Mouse (Mus musculus) hematopoietic multipotent progenitor cell, adult 10-12 weeks (in vitro differentiated cells): ENCODE measurements around the gene Plpp1. TPM values are rescaled to one million over a fixed set of nuclear protein-coding genes. Genes with fewer than 3 reads are reported as not detected.

Experiments
- polyA plus RNA-seq: library from polyadenylated mRNA; stranded (reverse); fragments of >175 nt; gene quantifications from 2 replicates; pipeline ENCODE4 v1.2.3, GENCODE M21; 2012; ENCODE audit warnings: low replicate concordance

The Plpp1 gene
- polyA plus RNA-seq, result 7.7 and 10.7 TPM in 2 replicates

DNA sequence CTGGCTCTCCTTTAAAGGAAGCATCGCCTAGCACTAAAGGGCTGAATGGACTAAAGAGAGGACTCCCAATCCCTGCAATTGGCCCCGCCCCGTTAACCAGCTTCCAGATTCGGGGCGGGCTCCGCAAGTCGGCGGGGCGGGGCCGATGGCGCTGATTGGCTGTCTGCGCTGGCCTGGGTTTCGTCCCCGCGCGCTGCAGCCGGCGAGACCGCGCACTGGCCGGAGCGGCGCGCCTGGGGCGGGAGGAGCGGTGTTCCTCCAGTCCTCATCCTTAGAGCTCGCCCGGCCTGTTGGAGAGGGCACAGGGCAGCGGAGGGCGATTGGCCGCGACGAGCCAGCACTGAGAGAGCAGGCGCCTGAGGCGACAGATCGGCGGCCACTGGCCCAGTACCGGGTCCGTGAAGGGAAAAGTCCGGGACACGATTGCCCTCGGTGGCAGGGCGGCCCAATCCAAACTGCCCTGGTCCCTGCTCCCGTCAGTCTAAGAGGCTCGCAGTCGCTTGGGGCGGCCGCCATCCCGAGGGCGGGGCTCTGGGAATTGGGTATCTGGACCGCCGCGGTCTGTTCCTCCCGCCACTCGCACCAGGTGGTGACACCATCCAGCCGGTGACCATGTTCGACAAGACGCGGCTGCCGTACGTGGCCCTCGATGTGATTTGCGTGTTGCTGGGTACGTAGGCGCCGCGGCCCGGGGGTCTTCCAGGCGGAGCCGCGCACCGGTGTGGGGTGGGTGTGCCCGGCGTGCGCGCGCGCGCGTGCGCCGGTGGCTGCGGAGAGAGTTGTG, at the start of gene Plpp1:
Gene Plpp1, plus strand, starts transcription at position 196 of the 784 bp plus-strand sequence.

Other genes with a start within 250 kb of the Plpp1 start
- 0.06 TPM in 1 of 2 replicates, not detected in the other for gene Il31ra, start 206.4 kb upstream of the Plpp1 start, polyA plus RNA-seq
- not detected in 2 replicates for gene Ddx4, start 148.3 kb upstream of the Plpp1 start, polyA plus RNA-seq
- gene Slc38a9, start 140.0 kb upstream of the Plpp1 start, polyA plus RNA-seq, result 2.6 and 3.8 TPM in 2 replicates
- 1.0 and 4.6 TPM in 2 replicates for gene Mtrex, start 126.6 kb downstream of the Plpp1 start, polyA plus RNA-seq
- 7.3 and 7.8 TPM in 2 replicates for gene Dhx29, start 126.7 kb downstream of the Plpp1 start, polyA plus RNA-seq
- gene Ccno, start 187.0 kb downstream of the Plpp1 start, polyA plus RNA-seq, result 1.00 and 4.2 TPM in 2 replicates
- gene Mcidas, start 193.1 kb downstream of the Plpp1 start, polyA plus RNA-seq, result not detected in 2 replicates
- 0.21 and 0.22 TPM in 2 replicates for gene Cdc20b, start 234.3 kb downstream of the Plpp1 start, polyA plus RNA-seq
- gene Gpx8, start 245.6 kb downstream of the Plpp1 start, polyA plus RNA-seq, result not detected in 2 replicates